Mouse (Mus musculus): ENCODE data around the gene Orai2. TPM values are rescaled to one million over a fixed set of nuclear protein-coding genes. Genes with fewer than 3 reads are reported as not detected.

Orai2 gene
- 86.2 TPM for polyA plus RNA-seq (2017; shearing (Covaris generic))

GRCm38 (mm10) chr5:136170512-136171362 lies at the start of gene Orai2:
Gene Orai2 (minus strand): TSS chr5:136170713.

GRCm38 (mm10) chr5:136198474-136199391 lies 28.2 kb upstream of the Orai2 start, which contains the start of gene Prkrip1:
Gene Prkrip1 (minus strand): TSS chr5:136198963.

GRCm38 (mm10) chr5:136135571-136136291 lies 34.8 kb downstream of the Orai2 start, which contains the start of the genes Lrwd1 and Alkbh4:
Gene Lrwd1 (minus strand): TSS chr5:136136074.
Gene Alkbh4 (plus strand): TSS chr5:136136146.

DNA sequence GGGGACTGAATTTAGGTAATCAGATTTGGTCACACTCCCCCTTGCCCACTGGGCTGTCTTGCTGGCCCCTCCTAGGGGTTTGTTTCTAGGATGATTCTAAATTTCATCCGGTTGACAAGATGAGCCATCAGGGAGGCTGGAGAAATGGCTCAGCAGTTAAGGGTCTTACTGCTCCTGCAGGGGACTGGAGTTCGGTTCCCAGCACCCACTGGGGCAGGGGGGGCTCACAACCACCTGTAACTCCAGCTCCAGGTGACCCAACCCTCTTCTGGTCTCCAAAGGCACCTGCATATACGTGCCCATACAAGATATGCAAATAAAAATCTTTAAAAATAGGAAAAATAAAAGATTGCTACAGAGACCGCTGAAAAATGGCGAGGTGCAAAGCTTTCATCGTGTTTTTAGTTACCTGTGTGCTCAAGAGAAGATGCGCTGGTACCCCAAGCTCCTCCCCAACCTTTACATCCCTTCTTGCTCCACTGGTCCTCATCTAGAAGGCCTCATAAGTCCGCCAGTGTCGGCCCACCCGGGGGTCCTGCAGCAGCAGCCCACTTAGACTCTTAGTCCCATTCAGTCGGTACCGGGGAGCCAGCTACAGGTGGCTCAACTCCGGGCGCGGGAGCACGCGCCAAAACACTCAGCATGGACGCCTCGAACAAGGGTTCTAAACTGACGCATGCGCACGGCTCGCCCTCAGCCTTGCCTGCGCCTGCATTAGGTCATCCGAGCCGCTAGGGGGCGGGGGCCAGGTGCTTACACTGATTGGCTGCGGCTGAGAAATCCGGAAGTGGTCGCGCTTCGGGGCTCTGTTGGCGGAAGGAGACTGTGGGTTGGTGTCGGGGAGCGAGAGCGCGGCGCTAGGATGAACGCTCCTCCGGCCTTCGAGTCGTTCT lies 54.4 kb downstream of the Orai2 start, which contains the start of gene Polr2j:
TSS of gene Polr2j (plus strand) at position 741 of the 893 bp plus-strand sequence.

Other genes starting within 250 kb of the Orai2 start
- 63.7 TPM for gene Ywhag, start 236.1 kb downstream of the Orai2 start, polyA plus RNA-seq (2017; shearing (Covaris generic))
- gene Ssc4d, start 196.2 kb downstream of the Orai2 start, polyA plus RNA-seq (2017; shearing (Covaris generic)): not detected
- gene Zp3, start 190.6 kb downstream of the Orai2 start, polyA plus RNA-seq (2017; shearing (Covaris generic)): not detected
- gene Dtx2, start 175.9 kb downstream of the Orai2 start, polyA plus RNA-seq (2017; shearing (Covaris generic)): 23.4 TPM
- not detected for gene Upk3b, start 132.2 kb downstream of the Orai2 start, polyA plus RNA-seq (2017; shearing (Covaris generic))
- not detected for gene Upk3bl, start 116.2 kb downstream of the Orai2 start, polyA plus RNA-seq (2017; shearing (Covaris generic))
- gene Rasa4, start 86.8 kb downstream of the Orai2 start, polyA plus RNA-seq (2017; shearing (Covaris generic)): 3.3 TPM
- 55.2 TPM for gene Polr2j, start 54.1 kb downstream of the Orai2 start, polyA plus RNA-seq (2017; shearing (Covaris generic))
- gene Lrwd1, start 34.6 kb downstream of the Orai2 start, polyA plus RNA-seq (2017; shearing (Covaris generic)): 31.2 TPM
- gene Alkbh4, start 34.6 kb downstream of the Orai2 start, polyA plus RNA-seq (2017; shearing (Covaris generic)): 37.6 TPM
- gene Prkrip1, start 28.2 kb upstream of the Orai2 start, polyA plus RNA-seq (2017; shearing (Covaris generic)): 28.9 TPM
- gene Sh2b2, start 75.8 kb upstream of the Orai2 start, polyA plus RNA-seq (2017; shearing (Covaris generic)): not detected